Mouse (Mus musculus): Measurements from ENCODE around the gene Zfp931. TPM values are rescaled to one million over a fixed set of nuclear protein-coding genes. Genes with fewer than 3 reads are reported as not detected.

Zfp931 gene
- polyA plus RNA-seq, 1 experiment from 2014 or later, result 14.4 TPM

Other genes with a start within 250 kb of the Zfp931 start
- 34.3 and 35.8 TPM in 2 replicates for gene Gm14325, start 238.1 kb downstream of the Zfp931 start, polyA plus RNA-seq (2016; fragmentation: Nextera tagmentation; extraction: Ambion mirVana)
- 3.8 and 4.8 TPM in 2 replicates for gene Gm14327, start 181.4 kb downstream of the Zfp931 start, polyA plus RNA-seq (2016; fragmentation: Nextera tagmentation; extraction: Ambion mirVana)
- gene Zfp972, start 152.9 kb downstream of the Zfp931 start, polyA plus RNA-seq (2016; fragmentation: Nextera tagmentation; extraction: Ambion mirVana), result 0.33 TPM in 1 of 2 replicates, not detected in the other
- gene Gm14326, start 121.2 kb downstream of the Zfp931 start, polyA plus RNA-seq (2016; fragmentation: Nextera tagmentation; extraction: Ambion mirVana), result 17.2 and 19.0 TPM in 2 replicates
- gene Zfp971, start 55.2 kb downstream of the Zfp931 start, polyA plus RNA-seq (2016; fragmentation: Nextera tagmentation; extraction: Ambion mirVana), result 12.3 and 15.4 TPM in 2 replicates
- gene Phactr3, start 40.5 kb upstream of the Zfp931 start, polyA plus RNA-seq (2016; fragmentation: Nextera tagmentation; extraction: Ambion mirVana), result 10.1 TPM in 2 replicates